Mouse (Mus musculus) heart, adult 11 months (tissue): ENCODE data around the gene Stat5b.
A peak's percentile ranks its signal among the peaks of the same experiment; 100 is the strongest.

Source experiments
- DNase-seq: peaks from one replicate; pipeline ENCODE4 v3.0.0; 2022

Stat5b gene

DNA sequence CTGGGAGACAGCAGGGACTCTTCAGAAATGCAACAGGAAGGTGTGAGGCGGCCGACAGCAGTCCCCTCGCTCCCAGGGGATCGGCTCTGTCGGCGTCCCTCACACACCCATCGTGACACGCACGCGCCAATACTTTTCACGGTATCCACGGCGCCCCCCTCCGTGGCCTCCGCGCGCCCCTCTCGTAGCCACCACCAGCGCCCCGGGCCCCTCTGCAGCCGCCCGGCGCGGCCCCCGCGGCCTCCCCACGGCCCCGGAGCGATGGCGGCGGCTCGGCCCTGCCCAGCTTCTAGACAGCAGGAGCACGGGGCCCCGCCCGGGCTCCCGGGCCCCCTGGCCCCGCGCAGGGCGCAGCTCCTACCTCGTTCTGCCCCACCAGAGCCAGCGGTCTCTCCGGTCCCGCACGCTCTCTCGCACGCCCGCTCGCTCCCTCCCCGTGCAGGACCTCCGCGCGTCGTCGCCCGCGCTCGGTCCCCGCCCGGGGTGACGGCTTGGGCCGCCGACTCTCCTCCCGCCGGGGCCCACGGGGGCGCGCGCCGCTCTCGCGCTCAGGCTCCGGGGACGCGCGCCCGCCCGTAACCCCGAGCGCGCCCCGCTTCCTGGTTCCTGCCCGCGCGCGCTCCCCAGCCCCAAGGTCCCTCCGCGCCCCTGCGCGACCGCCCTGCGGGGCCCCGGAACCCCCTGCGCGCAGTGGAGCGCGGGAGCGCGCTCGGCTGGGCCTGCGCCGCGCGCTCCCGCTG, at the start of gene Stat5b:
Stat5b (minus strand) TSS at position 687 of the 740 bp plus-strand sequence.
- DNase-seq: peak; percentile 99

GRCm38 (mm10) chr11:100898441-100899199, 48.1 kb upstream of the Stat5b start:
- no peak for DNase-seq

DNA sequence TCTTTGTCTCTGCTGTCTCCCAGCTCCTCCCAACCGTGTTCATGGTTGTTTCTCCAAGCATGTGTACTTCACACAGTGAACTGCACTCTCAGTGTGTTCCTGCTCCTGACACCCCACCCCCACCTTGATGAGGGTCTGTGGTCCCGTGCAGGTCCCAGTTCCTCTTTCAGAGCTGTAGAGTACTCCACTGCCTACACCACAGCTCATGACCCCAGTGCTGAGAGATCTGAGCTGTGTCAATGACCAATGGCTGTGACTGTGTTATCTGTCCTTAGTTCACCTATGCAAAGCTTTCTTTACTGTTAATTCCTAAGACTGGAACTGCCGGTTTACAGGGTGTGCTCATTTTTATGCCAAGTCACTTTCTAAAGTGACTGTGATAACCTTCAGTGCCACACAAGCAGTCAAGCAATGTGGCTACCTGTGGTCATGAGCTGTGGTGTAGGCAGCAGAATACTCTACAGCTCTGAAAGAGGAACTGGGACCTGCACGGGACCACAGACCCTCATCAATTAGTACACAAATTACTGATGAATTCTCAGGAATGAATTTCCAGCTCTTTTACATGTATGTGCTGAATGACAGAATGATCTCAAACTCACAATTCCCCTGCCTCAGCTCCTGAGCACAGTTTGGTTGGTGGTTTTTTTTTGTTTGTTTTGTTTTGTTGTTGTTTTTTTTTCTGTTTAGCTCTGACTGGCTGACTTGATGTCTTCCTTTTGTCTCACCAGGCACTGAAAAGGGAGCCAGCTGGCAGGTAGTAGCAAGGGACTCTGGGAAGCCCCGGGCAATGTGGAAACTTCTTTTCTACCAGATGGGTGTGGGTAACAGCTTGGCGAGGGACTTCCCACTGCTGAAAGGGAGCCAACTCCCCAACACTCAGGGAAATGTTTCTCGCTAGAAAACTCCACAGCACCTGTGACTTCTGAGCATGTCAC, 47.0 kb upstream of the Stat5b start:
- DNase-seq: peak; percentile 94

DNA sequence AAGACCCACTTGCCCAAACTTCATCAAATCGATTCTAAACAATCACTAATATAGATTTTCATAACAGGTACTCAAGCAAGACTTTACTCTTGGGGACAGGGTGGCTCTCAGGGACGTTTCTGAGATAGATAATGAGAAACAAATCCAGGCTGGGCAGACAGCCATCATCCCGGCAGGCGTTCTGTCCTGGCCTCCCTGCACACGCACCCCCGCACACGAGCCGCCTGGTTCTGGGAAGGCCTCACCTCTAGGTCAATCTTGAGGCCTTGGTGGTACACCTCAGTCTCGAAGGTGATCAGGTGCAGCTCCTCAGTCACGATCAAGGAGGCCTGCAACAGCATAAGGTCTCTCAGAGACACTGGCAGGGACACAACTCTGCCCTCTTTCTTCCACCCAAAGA, 45.6 kb upstream of the Stat5b start:
- peak; percentile 88 for DNase-seq

DNA sequence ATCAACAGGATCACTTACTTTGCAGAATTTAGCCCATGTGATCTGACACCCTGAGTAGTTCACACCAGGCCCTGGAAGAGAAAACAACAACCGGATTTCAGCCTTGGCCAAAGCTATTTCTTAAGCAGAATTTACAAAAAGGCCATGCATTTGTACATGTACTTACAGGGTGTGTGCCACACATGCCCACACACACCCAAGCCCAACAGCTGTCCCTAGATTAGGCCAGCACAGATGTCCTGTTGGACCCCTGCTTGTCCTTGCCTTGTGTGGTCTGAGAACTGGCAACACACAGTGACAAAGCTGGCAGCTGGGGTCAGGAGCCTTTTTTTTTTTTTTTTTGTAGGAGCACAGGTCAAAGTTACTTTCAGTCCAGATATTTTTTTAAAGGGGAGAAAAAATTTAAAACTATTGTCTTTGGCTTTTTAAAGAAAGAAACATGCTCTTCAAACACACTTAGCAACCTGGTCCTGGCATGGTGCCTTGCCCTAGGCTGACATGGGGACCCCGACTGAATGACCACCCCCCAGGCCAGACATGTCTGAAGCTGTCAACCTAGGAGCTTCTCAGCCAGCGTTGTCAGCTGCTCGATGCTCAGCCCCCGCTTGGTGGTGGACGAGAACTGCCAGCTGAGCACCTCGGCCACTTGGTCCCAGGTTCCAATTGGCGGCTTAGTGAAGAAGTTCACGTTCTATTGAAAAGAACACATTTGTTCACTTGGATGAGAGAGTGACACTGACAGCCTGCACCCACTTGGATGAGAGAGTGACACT, 43.8 kb upstream of the Stat5b start:
- DNase-seq: no peak

- peak; percentile 98 for DNase-seq
Observed at GRCm38 (mm10) chr11:100893482-100893881, 43.0 kb upstream of the Stat5b start.

DNA sequence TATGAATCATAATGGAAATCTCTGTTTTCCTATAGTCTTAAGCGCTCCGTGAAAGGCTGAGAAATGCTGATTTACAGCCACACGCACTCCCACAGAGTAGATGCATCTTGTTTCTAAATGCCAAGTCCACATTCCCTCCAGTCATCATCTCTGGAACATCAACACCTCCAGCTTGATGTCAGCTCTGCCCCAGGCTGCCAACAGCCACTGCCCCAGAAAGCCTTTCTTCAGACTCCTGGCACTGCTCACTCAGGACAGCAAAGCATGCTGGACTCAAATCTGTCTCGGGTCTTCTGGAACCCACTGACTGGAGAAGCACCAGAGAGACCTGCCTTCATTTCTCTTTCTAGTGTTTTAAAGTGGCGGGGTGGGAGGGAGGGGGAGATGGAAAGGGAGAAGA, 41.9 kb upstream of the Stat5b start:
- DNase-seq: peak; percentile 94

GRCm38 (mm10) chr11:100891256-100892123, 41.0 kb upstream of the Stat5b start:
- peak; percentile 91 for DNase-seq

GRCm38 (mm10) chr11:100890481-100890880, 40.0 kb upstream of the Stat5b start:
- peak; percentile 95 for DNase-seq

- no peak for DNase-seq
Observed at GRCm38 (mm10) chr11:100888348-100888820, 37.9 kb upstream of the Stat5b start.

GRCm38 (mm10) chr11:100887764-100888163, 37.2 kb upstream of the Stat5b start:
- DNase-seq: no peak

DNA sequence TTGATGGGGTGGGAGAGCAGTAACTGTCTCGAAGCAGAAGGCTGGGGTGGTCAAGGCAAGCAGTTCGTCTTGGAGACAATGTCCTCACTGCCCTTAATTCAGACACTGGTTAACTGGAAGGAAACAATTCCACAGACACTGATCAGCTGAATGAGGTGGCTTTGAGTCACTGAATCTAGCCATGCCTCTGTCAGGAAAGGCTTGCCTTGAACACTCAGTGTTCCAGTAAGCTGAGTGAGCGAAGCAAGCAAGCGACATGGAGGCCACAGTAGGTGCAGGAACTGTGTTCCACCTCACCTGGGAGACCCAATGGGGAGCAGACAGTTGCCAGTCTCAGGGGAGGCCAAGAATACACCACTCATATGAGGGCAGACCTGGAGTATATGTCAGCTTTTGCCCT, 36.7 kb upstream of the Stat5b start:
- DNase-seq: no peak

- DNase-seq: no peak
Observed at GRCm38 (mm10) chr11:100886188-100886740, 35.7 kb upstream of the Stat5b start.

GRCm38 (mm10) chr11:100885472-100885871, 34.9 kb upstream of the Stat5b start:
- no peak for DNase-seq

- peak; percentile 91 for DNase-seq
Observed at GRCm38 (mm10) chr11:100883640-100884039, 33.1 kb upstream of the Stat5b start.

GRCm38 (mm10) chr11:100879321-100880078, 29.0 kb upstream of the Stat5b start:
- DNase-seq: no peak

- no peak for DNase-seq
Observed at GRCm38 (mm10) chr11:100875761-100876160, 25.2 kb upstream of the Stat5b start.

GRCm38 (mm10) chr11:100870968-100871350, 20.4 kb upstream of the Stat5b start:
- no peak for DNase-seq

GRCm38 (mm10) chr11:100870256-100870967, 19.9 kb upstream of the Stat5b start:
- DNase-seq: no peak
